Mouse (Mus musculus) bone marrow, adult 2 months (tissue): ENCODE data around the gene Klhl25. TPM values are rescaled to one million over a fixed set of nuclear protein-coding genes. Genes with fewer than 3 reads are reported as not detected.
A peak's percentile ranks its signal among the peaks of the same experiment; 100 is the strongest.

Experiments
- H3K27ac ChIP-seq: fragments of 200-500 bp; 2 replicates; pipeline ENCODE4 v1.5.1; 2012; ENCODE audit warnings: low read depth, mild to moderate bottlenecking, control low read depth, inconsistent platforms, low read length; ENCODE audit not compliant: control insufficient read depth, poor library complexity, insufficient read depth
- H3K4me1 ChIP-seq: fragments of 200-500 bp; 2 replicates; pipeline ENCODE4 v1.6.1; 2011; ENCODE audit warnings: low read length; ENCODE audit not compliant: control insufficient read depth, insufficient read depth
- H3K4me3 ChIP-seq: fragments of 200-500 bp; replicated peaks from 2 replicates; pipeline ENCODE3; 2011; ENCODE audit warnings: mild to moderate bottlenecking, low read depth, low read length, control low read depth; ENCODE audit not compliant: control insufficient read depth
- CTCF ChIP-seq: fragments of 200-500 bp; IDR thresholded peaks from 2 replicates; pipeline ENCODE4 v1.5.1; 2011; ENCODE audit warnings: low read length, control low read depth; ENCODE audit not compliant: control insufficient read depth, insufficient read depth
- POLR2A ChIP-seq: fragments of 200-500 bp; IDR thresholded peaks from 2 replicates; pipeline ENCODE4 v1.6.1; 2011; ENCODE audit warnings: low read depth, mild to moderate bottlenecking, control low read depth, low read length, borderline replicate concordance; ENCODE audit not compliant: control insufficient read depth
- WGBS: fragments of 180-500 bp; shearing (Covaris S2); methylation state at CpG from one replicate; pipeline ENCODE4 v1.1.7; 2018; 5-methylcytosine and 5-hydroxymethylcytosine counted together
- polyA plus RNA-seq: library from polyadenylated mRNA; stranded (reverse); fragments of >200 nt; gene quantifications from 2 replicates; pipeline ENCODE4 v1.2.4, GENCODE M21; 2011; ENCODE audit warnings: low replicate concordance; ENCODE audit not compliant: missing spikeins, insufficient read depth, insufficient read length

Gene Klhl25
- polyA plus RNA-seq, 1 experiment: 24.2 TPM

GRCm38 (mm10) chr7:75880236-75880635 is 32.1 kb downstream of the Klhl25 start:
- no peak overlapping the region for H3K27ac ChIP-seq
- TF ChIP-seq CTCF (no peak), POLR2A (no peak)
- WGBS: 78% methylated on average over 8 of the region's 8 CpGs
- no peaks in the 10 kb centered on the region for H3K4me1 ChIP-seq
- no peak overlapping the region for H3K4me3 ChIP-seq

- no peak overlapping the region for H3K27ac ChIP-seq
- 15% methylated on average over 8 of the region's 8 CpGs for WGBS
- no peak overlapping the region for H3K4me3 ChIP-seq
- no peaks in the 10 kb centered on the region for H3K4me1 ChIP-seq
- no peak for TF ChIP-seq POLR2A
- peak; percentile 98 for TF ChIP-seq CTCF
Measured at GRCm38 (mm10) chr7:75880650-75881049, 32.5 kb downstream of the Klhl25 start.

DNA sequence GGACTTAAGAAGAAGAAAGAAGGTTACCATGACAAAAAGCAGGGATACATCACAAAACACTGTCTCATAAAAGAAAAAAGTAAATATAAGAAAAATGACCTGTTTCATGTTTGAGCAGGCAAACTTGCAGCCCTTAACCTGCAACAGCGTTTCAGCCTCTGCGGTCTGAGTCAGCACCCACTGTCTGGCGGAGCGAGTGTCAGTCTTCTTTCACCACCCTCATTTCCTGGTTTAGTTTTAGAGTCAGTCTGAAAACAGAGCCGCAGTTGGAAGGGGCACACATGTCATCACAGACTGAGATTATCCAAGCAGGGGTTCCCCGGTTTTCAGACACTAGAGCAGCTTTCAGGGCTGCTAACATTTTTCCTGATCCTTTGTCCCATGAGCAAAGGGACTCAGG is 33.3 kb downstream of the Klhl25 start:
- H3K4me3 ChIP-seq: no peak overlapping the region
- no peak for TF ChIP-seq CTCF
- TF ChIP-seq POLR2A: no peak
- H3K27ac ChIP-seq: no peak overlapping the region
- H3K4me1 ChIP-seq: no peaks in the 10 kb centered on the region
- 23% methylated on average over 6 of the region's 6 CpGs for WGBS

GRCm38 (mm10) chr7:75881791-75882190 is 33.7 kb downstream of the Klhl25 start:
- Histone ChIP-seq H3K27ac (no peak overlapping the region), H3K4me1 (no peaks in the 10 kb centered on the region), H3K4me3 (no peak overlapping the region)
- WGBS: 39% methylated on average over 3 of the region's 3 CpGs
- no peak for TF ChIP-seq POLR2A
- TF ChIP-seq CTCF: no peak

- H3K4me1 ChIP-seq: peaks cover 3% of the 10 kb centered on the region; the same call in 1 of the 2 replicates
- 65% methylated on average over 4 of the region's 4 CpGs for WGBS
Measured at GRCm38 (mm10) chr7:75891466-75891865, 43.4 kb downstream of the Klhl25 start.

DNA sequence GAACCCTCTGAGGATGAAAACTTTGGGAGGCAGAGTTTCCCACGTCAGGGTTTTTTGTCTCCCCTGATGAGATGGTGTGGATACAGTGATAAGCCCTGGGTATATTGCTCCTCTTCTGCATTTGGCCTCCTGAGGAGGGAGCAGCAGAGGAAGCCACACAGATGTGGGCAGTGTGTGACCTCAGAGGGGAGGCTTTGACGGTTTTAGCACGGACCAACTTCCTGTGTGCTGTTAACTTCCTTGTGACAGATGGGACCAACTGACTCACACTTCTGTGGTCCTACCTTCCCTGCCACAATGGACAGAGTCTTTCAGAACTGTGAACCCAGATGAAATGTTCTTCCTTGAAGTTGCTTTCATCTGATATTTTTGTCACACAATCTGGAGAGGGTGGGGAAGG is 44.6 kb downstream of the Klhl25 start:
- WGBS: 0% methylated on average over 3 of the region's 3 CpGs

More at GRCm38 (mm10) chr7:75891466-75891865, 43.4 kb downstream of the Klhl25 start:
- no peak overlapping the region for H3K27ac ChIP-seq
- TF ChIP-seq CTCF (no peak), POLR2A (no peak)
- H3K4me3 ChIP-seq: no peak overlapping the region

GRCm38 (mm10) chr7:75893709-75894108 is 45.6 kb downstream of the Klhl25 start:
- WGBS: 44% methylated on average over 8 of the region's 8 CpGs
- TF ChIP-seq CTCF: no peak
- TF ChIP-seq POLR2A: no peak
- Histone ChIP-seq H3K27ac (peak overlapping the region; percentile 32), H3K4me1 (peaks cover 3% of the 10 kb centered on the region; the same call in 1 of the 2 replicates), H3K4me3 (no peak overlapping the region)

More for the DNA sequence above, 44.6 kb downstream of the Klhl25 start:
- Histone ChIP-seq H3K4me3 (no peak overlapping the region), H3K27ac (peak overlapping the region; percentile 48; the same call in 1 of the 2 replicates), H3K4me1 (peaks cover 3% of the 10 kb centered on the region; the same call in 1 of the 2 replicates)
- TF ChIP-seq POLR2A (no peak), CTCF (no peak)

- TF ChIP-seq POLR2A (no peak), CTCF (no peak)
- WGBS: 81% methylated on average over 5 of the region's 5 CpGs
- H3K4me3 ChIP-seq: no peak overlapping the region
- H3K27ac ChIP-seq: no peak overlapping the region
- peaks cover 6% of the 10 kb centered on the region; the same call in 1 of the 2 replicates for H3K4me1 ChIP-seq
Measured at GRCm38 (mm10) chr7:75897041-75897440, 48.9 kb downstream of the Klhl25 start.

DNA sequence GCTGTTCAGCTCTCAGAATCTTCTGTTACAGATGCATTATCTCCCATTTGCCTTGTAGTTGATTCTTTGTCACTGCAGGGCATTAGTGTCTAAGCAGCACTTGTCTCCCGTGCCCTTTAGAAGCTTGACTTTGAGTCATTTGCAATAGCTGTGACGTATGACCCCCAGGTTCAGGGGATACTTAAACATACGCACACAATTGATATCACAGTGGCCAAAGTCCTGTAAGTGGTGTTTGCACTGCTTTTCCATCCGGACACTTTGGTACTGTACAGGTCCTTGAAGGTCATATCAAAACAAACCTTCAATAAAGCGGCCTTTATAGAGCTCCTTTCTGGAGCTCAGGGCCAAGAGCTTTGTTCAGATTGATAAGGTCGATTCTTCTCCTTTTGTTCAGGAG is 51.0 kb downstream of the Klhl25 start:
- H3K27ac ChIP-seq: no peak overlapping the region
- peaks cover 3% of the 10 kb centered on the region; the same call in 1 of the 2 replicates for H3K4me1 ChIP-seq
- no peak for TF ChIP-seq CTCF
- TF ChIP-seq POLR2A: no peak
- 80% methylated on average over 6 of the region's 6 CpGs for WGBS
- no peak overlapping the region for H3K4me3 ChIP-seq
